Mouse (Mus musculus) splenic B cell, adult 2 months (primary cell): Measurements from ENCODE around the gene Mettl26.

Experiments
- DNase-seq: peaks from one replicate; pipeline ENCODE4 v3.0.0-alpha.2; 2011; ENCODE audit warnings: low read depth, low spot score
- H3K27me3 ChIP-seq: 2 replicates; pipeline ENCODE4 v1.6.1; 2012; ENCODE audit warnings: mild to moderate bottlenecking, low read length, moderate library complexity, mixed read lengths; ENCODE audit not compliant: control insufficient read depth, poor library complexity, insufficient read depth, severe bottlenecking
- H3K36me3 ChIP-seq: 2 replicates; pipeline ENCODE4 v1.6.1; 2012; ENCODE audit warnings: mild to moderate bottlenecking, low read length, moderate library complexity, mixed read lengths; ENCODE audit not compliant: control insufficient read depth, poor library complexity, insufficient read depth, severe bottlenecking

Gene Mettl26

GRCm38 (mm10) chr17:25874721-25875170 lies at the start of gene Mettl26:
Gene Mettl26 (plus strand): TSS chr17:25875074.
- H3K27me3 ChIP-seq, result no peaks in the 10 kb centered on the region
- DNase-seq, result peak; percentile 96

GRCm38 (mm10) chr17:25825311-25825710 lies 49.6 kb upstream of the Mettl26 start:
- DNase-seq, result no peak
- Histone ChIP-seq H3K27me3 (no peaks in the 10 kb centered on the region; the same call in 1 of the 2 replicates), H3K36me3 (no peaks in the 10 kb centered on the region)

More at GRCm38 (mm10) chr17:25874721-25875170, at the start of gene Mettl26:
- H3K36me3 ChIP-seq, result no peaks in the 10 kb centered on the region; the same call in 1 of the 2 replicates

DNA sequence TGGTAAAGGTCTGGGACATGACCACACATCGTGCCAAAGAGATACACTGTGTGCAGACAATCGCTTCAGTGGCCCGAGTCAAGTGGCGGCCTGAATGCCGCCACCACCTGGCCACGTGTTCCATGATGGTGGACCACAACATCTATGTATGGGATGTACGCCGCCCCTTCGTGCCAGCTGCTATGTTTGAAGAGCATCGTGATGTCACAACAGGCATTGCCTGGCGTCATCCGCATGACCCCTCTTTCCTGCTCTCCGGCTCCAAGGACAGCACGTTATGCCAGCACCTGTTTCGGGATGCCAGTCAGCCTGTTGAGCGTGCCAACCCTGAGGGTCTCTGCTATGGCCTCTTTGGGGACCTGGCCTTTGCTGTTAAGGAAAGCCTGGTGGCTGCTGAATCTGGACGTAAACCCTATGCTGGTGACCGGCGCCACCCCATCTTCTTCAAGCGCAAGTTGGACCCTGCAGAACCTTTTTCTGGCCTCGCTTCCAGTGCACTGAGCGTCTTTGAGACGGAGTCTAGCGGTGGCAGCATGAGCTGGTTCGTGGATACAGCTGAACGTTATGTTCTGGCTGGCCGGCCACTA lies 48.8 kb upstream of the Mettl26 start:
- Histone ChIP-seq H3K36me3 (peaks cover 6% of the 10 kb centered on the region; the same call in 1 of the 2 replicates), H3K27me3 (no peaks in the 10 kb centered on the region)
- DNase-seq, result no peak

- H3K27me3 ChIP-seq, result no peaks in the 10 kb centered on the region
- peaks cover 6% of the 10 kb centered on the region; the same call in 1 of the 2 replicates for H3K36me3 ChIP-seq
- DNase-seq, result no peak
Observed at GRCm38 (mm10) chr17:25827011-25827410, 47.9 kb upstream of the Mettl26 start.

DNA sequence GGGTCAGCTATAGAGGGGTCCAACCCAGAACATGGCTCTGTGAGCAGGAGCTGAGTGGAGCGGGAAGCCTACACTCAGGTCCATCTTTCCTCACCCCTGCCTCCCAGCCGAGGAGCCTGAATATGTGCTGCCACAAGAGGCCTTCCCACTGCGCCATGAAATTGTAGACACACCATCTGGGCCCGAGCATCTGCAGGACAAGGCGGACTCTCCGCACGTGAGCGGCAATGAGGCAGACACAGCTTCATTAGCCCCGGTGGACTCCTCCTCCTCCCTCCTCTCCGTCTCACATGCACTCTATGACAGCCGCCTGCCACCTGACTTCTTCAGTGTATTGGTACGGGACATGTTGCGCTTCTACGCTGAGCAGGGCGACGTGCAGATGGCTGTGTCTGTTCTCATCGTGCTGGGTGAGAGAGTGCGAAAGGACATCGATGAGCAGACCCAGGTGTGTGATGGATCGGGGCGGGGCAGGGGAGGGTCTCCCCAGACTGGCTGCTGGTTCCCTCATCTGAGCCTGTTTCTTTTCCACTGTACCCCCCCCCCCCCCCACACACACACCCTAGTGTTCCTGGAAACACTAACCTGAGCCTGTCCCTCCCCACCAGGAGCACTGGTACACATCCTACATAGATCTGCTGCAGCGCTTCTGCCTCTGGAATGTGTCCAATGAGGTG lies 47.2 kb upstream of the Mettl26 start:
- no peaks in the 10 kb centered on the region for H3K27me3 ChIP-seq

DNA sequence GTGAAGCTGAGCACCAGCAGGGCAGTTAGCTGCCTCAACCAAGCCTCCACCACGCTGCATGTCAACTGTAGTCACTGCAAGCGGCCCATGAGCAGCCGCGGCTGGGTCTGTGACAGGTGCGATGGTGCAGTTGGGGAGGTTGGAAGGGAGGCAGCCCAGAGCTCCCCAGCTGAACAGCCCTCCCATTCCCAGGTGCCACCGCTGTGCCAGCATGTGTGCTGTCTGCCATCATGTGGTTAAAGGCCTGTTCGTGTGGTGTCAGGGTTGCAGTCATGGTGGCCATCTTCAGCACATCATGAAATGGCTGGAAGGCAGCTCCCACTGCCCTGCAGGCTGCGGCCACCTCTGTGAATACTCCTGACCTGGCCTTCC lies 46.7 kb upstream of the Mettl26 start:
- Histone ChIP-seq H3K36me3 (peaks cover 6% of the 10 kb centered on the region; the same call in 1 of the 2 replicates), H3K27me3 (no peaks in the 10 kb centered on the region)
- DNase-seq, result no peak

More for the DNA sequence above, 47.2 kb upstream of the Mettl26 start:
- H3K36me3 ChIP-seq, result peaks cover 6% of the 10 kb centered on the region; the same call in 1 of the 2 replicates
- no peak for DNase-seq

GRCm38 (mm10) chr17:25828712-25829557 lies 45.9 kb upstream of the Mettl26 start, which contains the start of gene Jmjd8:
Gene Jmjd8 (plus strand): TSS chr17:25828867.
- peak; percentile 79 for DNase-seq
- H3K36me3 ChIP-seq, result peaks cover 6% of the 10 kb centered on the region; the same call in 1 of the 2 replicates
- H3K27me3 ChIP-seq, result no peaks in the 10 kb centered on the region

GRCm38 (mm10) chr17:25829558-25830017 lies 45.3 kb upstream of the Mettl26 start:
- H3K36me3 ChIP-seq, result peaks cover 6% of the 10 kb centered on the region; the same call in 1 of the 2 replicates
- DNase-seq, result no peak
- no peaks in the 10 kb centered on the region for H3K27me3 ChIP-seq

DNA sequence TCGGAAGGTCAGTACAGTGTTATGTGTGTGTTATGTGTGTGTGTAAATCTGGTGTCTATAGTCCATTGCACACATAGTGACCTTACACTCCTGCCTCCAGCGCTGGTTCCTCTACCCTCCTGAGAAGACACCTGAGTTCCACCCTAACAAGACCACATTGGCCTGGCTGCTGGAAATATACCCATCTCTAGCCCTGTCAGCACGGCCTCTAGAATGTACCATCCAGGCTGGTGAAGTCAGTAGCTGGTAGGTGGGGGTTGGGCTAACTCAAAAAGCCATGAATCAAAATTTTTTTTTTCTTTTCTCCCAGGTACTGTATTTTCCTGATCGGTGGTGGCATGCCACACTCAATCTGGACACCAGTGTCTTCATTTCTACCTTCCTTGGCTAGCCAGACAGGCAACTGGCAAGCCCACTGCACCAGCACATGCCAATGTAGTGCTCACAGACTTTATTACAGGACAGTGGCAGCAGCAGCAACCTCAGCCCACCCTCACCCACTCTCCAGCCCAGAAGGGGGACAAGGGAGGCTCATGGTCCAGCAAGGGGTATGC lies 44.6 kb upstream of the Mettl26 start:
- peaks cover 6% of the 10 kb centered on the region; the same call in 1 of the 2 replicates for H3K36me3 ChIP-seq
- no peaks in the 10 kb centered on the region for H3K27me3 ChIP-seq

GRCm38 (mm10) chr17:25830806-25831431 lies 44.0 kb upstream of the Mettl26 start:
- Histone ChIP-seq H3K27me3 (no peaks in the 10 kb centered on the region), H3K36me3 (peaks cover 6% of the 10 kb centered on the region; the same call in 1 of the 2 replicates)
- no peak for DNase-seq

More for the DNA sequence above, 44.6 kb upstream of the Mettl26 start:
- DNase-seq, result no peak

- peaks cover 6% of the 10 kb centered on the region; the same call in 1 of the 2 replicates for H3K36me3 ChIP-seq
- no peak for DNase-seq
- no peaks in the 10 kb centered on the region for H3K27me3 ChIP-seq
Observed at GRCm38 (mm10) chr17:25831451-25832281, 43.2 kb upstream of the Mettl26 start.

DNA sequence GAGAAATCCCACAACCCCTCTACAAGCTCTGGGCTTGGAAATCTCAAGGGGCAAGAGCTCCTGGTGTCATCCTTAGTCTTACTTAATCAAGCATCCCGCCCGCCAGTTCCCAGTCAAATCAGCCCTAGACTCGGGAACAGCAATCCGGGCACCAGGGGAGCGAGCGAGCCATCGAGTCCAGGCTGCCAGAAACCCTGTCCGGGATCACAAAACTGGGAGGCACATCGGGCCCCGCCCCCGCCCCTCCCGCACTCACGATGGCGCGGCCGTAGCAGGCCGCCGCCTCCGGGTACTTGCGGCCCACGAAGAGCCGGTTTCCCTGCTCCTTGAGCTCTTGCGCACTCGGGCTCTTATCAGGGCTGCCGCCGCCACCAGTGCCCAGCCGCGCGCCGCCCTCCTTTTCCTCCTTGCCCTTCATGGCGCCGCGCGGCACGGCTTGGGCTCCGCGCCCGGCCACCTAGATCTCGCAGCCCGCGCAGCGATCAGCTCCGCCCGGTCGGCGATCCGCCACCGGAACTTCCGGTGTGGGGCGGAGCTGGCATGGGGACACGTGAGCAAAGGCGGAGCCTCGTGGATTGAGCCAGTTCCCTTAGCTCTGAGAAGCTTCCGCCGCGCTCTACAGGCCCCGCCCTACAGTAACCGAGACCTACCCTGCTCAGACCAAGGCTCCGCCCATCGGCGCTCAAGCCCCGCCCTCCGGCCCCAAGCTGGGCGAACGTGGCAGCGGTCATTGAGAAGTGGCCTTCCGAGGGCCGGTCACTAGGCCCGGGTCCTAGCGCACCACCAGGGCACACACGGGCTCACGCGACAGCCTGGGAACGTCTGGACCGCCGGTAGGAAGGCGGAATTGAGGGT lies 42.2 kb upstream of the Mettl26 start:
- peak; percentile 99 for DNase-seq
- H3K27me3 ChIP-seq, result no peaks in the 10 kb centered on the region
- H3K36me3 ChIP-seq, result peaks cover 6% of the 10 kb centered on the region; the same call in 1 of the 2 replicates
